Mouse (Mus musculus) heart, adult 2 months (tissue): ENCODE results near the gene Opn4. TPM values are rescaled to one million over a fixed set of nuclear protein-coding genes. Genes with fewer than 3 reads are reported as not detected.

Source experiments
- DNase-seq, 2 experiments: peaks; one replicate each; pipeline ENCODE4 v3.0.0; 2021
- H3K27ac ChIP-seq: fragments of 200-600 bp; 2 replicates; pipeline ENCODE4 v1.8.1; 2022
- H3K27me3 ChIP-seq: fragments of 200-500 bp; 2 replicates; pipeline ENCODE4 v1.6.1; 2012; ENCODE audit warnings: mild to moderate bottlenecking, low read length, inconsistent platforms, mixed read lengths; ENCODE audit not compliant: control insufficient read depth, insufficient read depth
- H3K36me3 ChIP-seq: fragments of 200-500 bp; 2 replicates; pipeline ENCODE4 v1.6.1; 2012; ENCODE audit warnings: low read length, inconsistent platforms; ENCODE audit not compliant: control insufficient read depth, insufficient read depth
- H3K4me1 ChIP-seq: fragments of 200-500 bp; 2 replicates; pipeline ENCODE4 v1.6.1; 2011; ENCODE audit warnings: low read length; ENCODE audit not compliant: control insufficient read depth, insufficient read depth
- H3K4me3 ChIP-seq: fragments of 200-600 bp; 2 replicates; pipeline ENCODE4 v1.8.1; 2022
- H3K79me2 ChIP-seq: fragments of 200-500 bp; replicated peaks from 2 replicates; pipeline ENCODE4 v1.6.1; 2012; ENCODE audit warnings: mild to moderate bottlenecking, inconsistent platforms, low read length, moderate library complexity, mixed read lengths; ENCODE audit not compliant: control insufficient read depth, insufficient read depth
- H3K9ac ChIP-seq: fragments of 200-500 bp; 2 replicates; pipeline ENCODE4 v1.6.1; 2012; ENCODE audit warnings: low read depth, mild to moderate bottlenecking, control low read depth, inconsistent platforms, low read length, mixed read lengths
- CTCF ChIP-seq: fragments of 200-600 bp; IDR thresholded peaks from 2 replicates; pipeline ENCODE4 v1.8.1; 2022; ENCODE audit warnings: antibody characterized with exemption, mild to moderate bottlenecking, moderate library complexity
- EP300 ChIP-seq: fragments of 200-500 bp; IDR thresholded peaks from 2 replicates; pipeline ENCODE4 v1.6.1; 2011; ENCODE audit warnings: low read depth, low read length, control low read depth; ENCODE audit not compliant: insufficient read depth
- POLR2A ChIP-seq: fragments of 200-500 bp; IDR thresholded peaks from 2 replicates; pipeline ENCODE4 v1.6.1; 2011; ENCODE audit warnings: mild to moderate bottlenecking, low read depth, low read length, control low read depth; ENCODE audit not compliant: insufficient read depth
- WGBS: fragments of 180-500 bp; shearing (Covaris S2); methylation state at CpG from one replicate; pipeline ENCODE4 v1.1.7; 2018; 5-methylcytosine and 5-hydroxymethylcytosine counted together
- intact Hi-C: fragments of 180-260 bp; cut with DNase I; formaldehyde crosslinking; loops from one replicate; pipeline ENCODE4 v1.15.1; 2025
- polyA plus RNA-seq: library from polyadenylated mRNA; depleted of rRNA; stranded (reverse); fragments of >200 nt; gene quantifications from 2 replicates; pipeline ENCODE4 v1.2.3, GENCODE M21; 2012
- total RNA-seq, 2 experiments: library from RNA; stranded (reverse); gene quantifications; 2 replicates each; pipeline ENCODE4 v1.2.3; 2021

Opn4 gene
- total and polyA plus RNA-seq, 3 experiments, result 2.4 to 7.9 (median 2.6) TPM

DNA sequence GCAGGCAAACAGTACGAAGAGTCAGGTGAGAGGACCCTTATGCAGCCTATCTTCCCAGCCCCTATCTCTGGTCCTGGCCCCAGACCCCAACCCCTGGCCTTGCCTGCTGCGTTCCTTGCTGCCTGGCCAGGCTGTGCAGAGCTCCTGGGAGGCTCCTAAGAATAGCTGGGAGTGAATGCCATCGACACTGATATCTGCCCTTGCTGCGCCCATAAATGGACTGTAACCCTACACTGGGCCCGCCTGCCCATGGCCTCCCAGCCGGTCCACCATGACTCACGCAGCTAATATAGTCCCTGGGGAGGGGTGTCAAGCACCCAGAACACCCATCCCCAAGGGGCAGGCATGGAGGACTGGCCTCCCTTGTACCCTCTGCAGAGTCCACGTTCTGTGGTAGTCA is 11.4 kb downstream of the Opn4 start, which contains the start of gene Ldb3:
Ldb3 (minus strand) TSS at position 185 of the 400 bp plus-strand sequence.
- Histone ChIP-seq H3K4me3 (peak within 1 kb of the TSS; percentile 60), H3K27ac (peak within 1 kb of the TSS; percentile 98), H3K79me2 (no peaks in the 10 kb centered on the region), H3K27me3 (no peaks in the 10 kb centered on the region), H3K36me3 (no peaks in the 10 kb centered on the region), H3K9ac (peak within 1 kb of the TSS; percentile 86), H3K4me1 (peaks cover 10% of the 10 kb centered on the region)
- WGBS, result 46% methylated on average over 8 of the region's 8 CpGs
- intact Hi-C loops, result no loop called here
- no peak for TF ChIP-seq CTCF
- TF ChIP-seq EP300, result 0 out of 2 replicates have a peak, but pooled peaks have one; percentile 51
- peak; percentile 98 for TF ChIP-seq POLR2A
- peak; percentile 70 to 85 for DNase-seq

GRCm38 (mm10) chr14:34588005-34588404 is 11.9 kb downstream of the Opn4 start:
- Histone ChIP-seq H3K27ac (peak overlapping the region; percentile 98), H3K27me3 (no peaks in the 10 kb centered on the region), H3K79me2 (no peaks in the 10 kb centered on the region), H3K9ac (peak overlapping the region; percentile 86), H3K4me1 (peaks cover 10% of the 10 kb centered on the region), H3K4me3 (peak overlapping the region; percentile 60), H3K36me3 (no peaks in the 10 kb centered on the region)
- intact Hi-C loops, result no loop called here
- DNase-seq, result no peak
- no peak for TF ChIP-seq EP300
- TF ChIP-seq POLR2A, result no peak
- TF ChIP-seq CTCF, result no peak
- WGBS, result 40% methylated on average over 5 of the region's 5 CpGs

DNA sequence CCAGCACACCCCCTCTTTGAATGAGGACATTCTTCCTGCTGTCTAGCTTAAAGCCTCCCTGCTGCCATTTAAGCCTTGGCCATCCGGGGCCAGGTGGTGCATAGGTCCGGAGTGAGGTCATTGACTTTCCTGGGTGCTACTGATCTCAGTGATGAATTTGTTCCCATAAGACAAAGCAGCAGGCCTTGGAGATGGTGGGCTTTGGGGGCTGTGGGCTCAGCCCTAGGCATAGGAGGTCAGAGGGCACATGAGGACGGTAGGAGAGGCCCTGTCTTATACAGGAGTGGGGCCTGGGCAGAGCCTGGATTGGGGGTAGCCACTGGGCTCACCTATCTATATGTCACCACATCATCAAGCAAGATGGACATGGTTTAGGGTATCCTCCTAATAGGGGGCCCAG is 13.1 kb downstream of the Opn4 start:
- 55% methylated on average over 3 of the region's 3 CpGs for WGBS
- H3K27me3 ChIP-seq, result no peaks in the 10 kb centered on the region
- intact Hi-C loops, result no loop called here
- TF ChIP-seq POLR2A (no peak; the same call in none of the 2 replicates), EP300 (no peak), CTCF (no peak)
- H3K4me3 ChIP-seq, result peak overlapping the region; percentile 60
- H3K9ac ChIP-seq, result peak overlapping the region; percentile 86
- peaks cover 7% of the 10 kb centered on the region for H3K4me1 ChIP-seq
- H3K27ac ChIP-seq, result peak overlapping the region; percentile 98
- no peaks in the 10 kb centered on the region for H3K79me2 ChIP-seq
- no peak for DNase-seq
- no peaks in the 10 kb centered on the region for H3K36me3 ChIP-seq

DNA sequence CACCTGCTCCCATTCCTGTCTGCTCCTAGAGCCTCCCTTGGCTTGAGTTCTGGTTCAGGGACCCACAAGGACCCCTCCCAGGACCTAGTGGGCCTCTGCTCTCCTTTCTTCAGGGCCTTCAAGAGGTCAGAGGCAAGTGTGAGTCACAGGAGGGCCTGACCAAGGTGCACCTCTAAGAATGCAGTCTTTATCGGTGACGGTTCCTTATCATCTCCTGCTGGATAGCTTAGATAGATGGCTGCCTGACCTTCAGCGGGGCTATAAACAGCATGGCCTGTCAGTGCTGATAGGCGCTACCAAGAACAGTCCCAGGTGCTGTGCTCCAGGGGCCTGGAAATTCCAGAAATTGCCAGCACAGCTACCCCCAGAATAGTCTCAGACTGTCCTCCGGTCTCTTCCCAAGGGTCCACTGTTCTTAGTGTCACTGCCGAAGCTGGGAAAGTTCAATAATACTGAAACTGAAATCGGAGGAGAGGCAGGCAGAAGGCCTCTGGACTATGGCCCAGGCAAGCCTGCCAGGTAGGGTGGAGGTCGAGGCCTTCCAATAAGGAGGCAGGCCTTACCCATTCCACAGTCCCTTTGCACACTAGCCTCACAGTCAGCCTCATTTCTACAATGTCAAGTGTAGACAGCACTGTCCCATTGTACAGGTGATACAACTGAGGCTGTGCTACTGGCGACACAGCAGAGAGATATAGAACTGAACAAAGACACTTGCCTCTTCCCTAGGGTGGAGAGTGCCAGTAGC is 14.4 kb downstream of the Opn4 start:
- peak in 1 of 2 experiments; percentile 36 for DNase-seq
- peak overlapping the region; percentile 60 for H3K4me3 ChIP-seq
- H3K27ac ChIP-seq, result peak overlapping the region; percentile 98
- H3K27me3 ChIP-seq, result no peaks in the 10 kb centered on the region
- WGBS, result 38% methylated on average over 9 of the region's 9 CpGs
- H3K4me1 ChIP-seq, result peaks cover 3% of the 10 kb centered on the region
- intact Hi-C loops, result no loop called here
- no peaks in the 10 kb centered on the region; the same call in 1 of the 2 replicates for H3K36me3 ChIP-seq
- H3K9ac ChIP-seq, result peak overlapping the region; percentile 86
- TF ChIP-seq POLR2A (peak; percentile 26), CTCF (no peak)
- H3K79me2 ChIP-seq, result no peaks in the 10 kb centered on the region

GRCm38 (mm10) chr14:34582740-34583427 is 17.1 kb downstream of the Opn4 start:
- Histone ChIP-seq H3K9ac (peak overlapping the region; percentile 17; the same call in 1 of the 2 replicates), H3K4me1 (peaks cover 3% of the 10 kb centered on the region), H3K4me3 (no peak overlapping the region; the same call in 1 of the 2 replicates), H3K27ac (peak overlapping the region; percentile 84), H3K79me2 (no peaks in the 10 kb centered on the region), H3K36me3 (peaks cover 2% of the 10 kb centered on the region; the same call in 1 of the 2 replicates), H3K27me3 (no peaks in the 10 kb centered on the region)
- intact Hi-C loops, result no loop called here
- 51% methylated on average over 3 of the region's 3 CpGs for WGBS
- peak; percentile 55 to 81 for DNase-seq
- TF ChIP-seq POLR2A (peak; percentile 67), EP300 (peak; percentile 83), CTCF (no peak)

- TF ChIP-seq EP300 (no peak), POLR2A (no peak; the same call in 1 of the 2 replicates), CTCF (no peak)
- Histone ChIP-seq H3K27me3 (no peaks in the 10 kb centered on the region), H3K4me1 (peaks cover 2% of the 10 kb centered on the region; the same call in 1 of the 2 replicates), H3K36me3 (peaks cover 4% of the 10 kb centered on the region; the same call in 1 of the 2 replicates), H3K27ac (peak overlapping the region; percentile 17; the same call in 1 of the 2 replicates), H3K9ac (no peak overlapping the region), H3K4me3 (no peak overlapping the region), H3K79me2 (no peaks in the 10 kb centered on the region)
- intact Hi-C loops, result no loop called here
- no peak for DNase-seq
- 64% methylated on average over 4 of the region's 4 CpGs for WGBS
Measured at GRCm38 (mm10) chr14:34576858-34577257, 23.1 kb downstream of the Opn4 start.
